Mouse (Mus musculus) CH12.LX (cell line): ENCODE measurements around the gene Gm49368. TPM values are rescaled to one million over a fixed set of nuclear protein-coding genes. Genes with fewer than 3 reads are reported as not detected.
A peak's percentile ranks its signal among the peaks of the same experiment; 100 is the strongest.
"Not testable (repeated sequence)": the region's sequence is repeated elsewhere in the genome, so short reads cannot be mapped to it uniquely, and the experiment has no call there.

Experiments
- DNase-seq: peaks from one replicate; pipeline ENCODE4 v3.0.0-alpha.2; 2013; ENCODE audit errors: extremely low read depth
- H3K27ac ChIP-seq: 2 replicates; pipeline ENCODE4 v1.5.1; 2012; ENCODE audit warnings: low read depth, mild to moderate bottlenecking, control low read depth, moderate library complexity; ENCODE audit not compliant: insufficient read depth
- H3K27me3 ChIP-seq: replicated peaks from 2 replicates; pipeline ENCODE3; 2012; ENCODE audit warnings: inconsistent platforms
- H3K36me3 ChIP-seq, 2 experiments: replicated peaks in 1 of 2; 2 replicates each; pipeline versions ENCODE3 to v1.6.1; 2012; ENCODE audit warnings: inconsistent platforms in 1 of 2, low read length in 1 of 2, mild to moderate bottlenecking in 1 of 2, mixed read lengths in 1 of 2, moderate library complexity in 1 of 2; ENCODE audit not compliant: control insufficient read depth in 1 of 2, insufficient read depth in 1 of 2
- H3K4me1 ChIP-seq, 2 experiments: 2 replicates each; pipeline ENCODE4 v1.6.1; 2012; ENCODE audit warnings: inconsistent platforms in 1 of 2, moderate library complexity in 1 of 2; ENCODE audit not compliant: insufficient read depth in 2 of 2, control insufficient read depth in 1 of 2
- H3K4me2 ChIP-seq: 2 replicates; pipeline ENCODE4 v1.6.1; 2012; ENCODE audit warnings: low read depth, mild to moderate bottlenecking, control low read depth; ENCODE audit not compliant: poor library complexity, insufficient read depth, severe bottlenecking
- H3K4me3 ChIP-seq, 3 experiments: fragments of 150-350 bp in 1 of 3; sonication (generic) in 1 of 3; replicated peaks in 1 of 3; 2 replicates each; pipeline versions ENCODE3 to v1.5.1; 2011 to 2012; ENCODE audit warnings: low read depth in 2 of 3, low read length in 2 of 3, mild to moderate bottlenecking in 2 of 3, moderate library complexity in 2 of 3, control low read depth in 1 of 3, improper control_type of control experiment in 1 of 3, inconsistent platforms in 1 of 3, mixed read lengths in 1 of 3; ENCODE audit not compliant: poor library complexity in 1 of 3
- H3K79me2 ChIP-seq: replicated peaks from 2 replicates; pipeline ENCODE4 v1.6.1; 2012; ENCODE audit warnings: mild to moderate bottlenecking, moderate library complexity; ENCODE audit not compliant: control insufficient read depth, poor library complexity, insufficient read depth, severe bottlenecking; ENCODE audit errors: extremely low read depth
- H3K9ac ChIP-seq: 2 replicates; pipeline ENCODE4 v1.6.1; 2012; ENCODE audit warnings: low read depth, mild to moderate bottlenecking, control low read depth, moderate library complexity; ENCODE audit not compliant: insufficient read depth
- H3K9me3 ChIP-seq: replicated peaks from 2 replicates; pipeline ENCODE3; 2012; ENCODE audit warnings: low read length, inconsistent platforms, mixed read lengths
- E2F4 ChIP-seq: IDR thresholded peaks from 2 replicates; pipeline ENCODE4 v1.6.1; 2011; ENCODE audit warnings: low read depth, low read length, improper control_type of control experiment; ENCODE audit not compliant: insufficient replicate concordance
- ETS1 ChIP-seq: conservative IDR thresholded peaks from 2 replicates; pipeline ENCODE4 v1.6.1; 2012; ENCODE audit warnings: low read depth, mild to moderate bottlenecking, inconsistent platforms, low read length, improper control_type of control experiment, moderate library complexity
- IRF4 ChIP-seq: IDR thresholded peaks from 2 replicates; pipeline ENCODE4 v1.6.1; 2014; ENCODE audit warnings: low read depth, mild to moderate bottlenecking, inconsistent platforms, low read length, improper control_type of control experiment
- JUND ChIP-seq: conservative IDR thresholded peaks from 2 replicates; pipeline ENCODE4 v1.6.1; 2011; ENCODE audit warnings: low read depth, low read length, improper control_type of control experiment
- MAZ ChIP-seq: IDR thresholded peaks from 2 replicates; pipeline ENCODE4 v1.6.1; 2012; ENCODE audit warnings: low read depth, mild to moderate bottlenecking, inconsistent platforms, low read length, improper control_type of control experiment, moderate library complexity
- NELFE ChIP-seq: IDR thresholded peaks from 2 replicates; pipeline ENCODE4 v1.6.1; 2011; ENCODE audit warnings: low read depth, low read length, improper control_type of control experiment
- POLR2A ChIP-seq: IDR thresholded peaks from 2 replicates; pipeline ENCODE4 v1.6.1; 2011; ENCODE audit warnings: low read depth, mild to moderate bottlenecking, improper control_type of control experiment, low read length
- RCOR1 ChIP-seq: conservative IDR thresholded peaks from 2 replicates; pipeline ENCODE4 v1.6.1; 2012; ENCODE audit warnings: low read depth, mild to moderate bottlenecking, inconsistent platforms, low read length, improper control_type of control experiment
- TCF12 ChIP-seq: IDR thresholded peaks from 2 replicates; pipeline ENCODE4 v1.6.1; 2014; ENCODE audit warnings: low read depth, mild to moderate bottlenecking, inconsistent platforms, low read length, improper control_type of control experiment
- UBTF ChIP-seq: IDR thresholded peaks from 2 replicates; pipeline ENCODE4 v1.6.1; 2012; ENCODE audit warnings: low read depth, mild to moderate bottlenecking, inconsistent platforms, low read length, improper control_type of control experiment, moderate library complexity
- USF1 ChIP-seq: IDR thresholded peaks from 2 replicates; pipeline ENCODE4 v1.6.1; 2014; ENCODE audit warnings: low read depth, mild to moderate bottlenecking, inconsistent platforms, low read length, improper control_type of control experiment
- USF2 ChIP-seq: conservative IDR thresholded peaks from 2 replicates; pipeline ENCODE4 v1.6.1; 2011; ENCODE audit warnings: low read depth, low read length, improper control_type of control experiment
- dilution Hi-C: fragments of 300-500 bp; cut with MboI; formaldehyde crosslinking; loops from 2 replicates; pipeline ENCODE4 v1.14.3; 2020; ENCODE audit warnings: low sequenced_read_pairs; ENCODE audit not compliant: extremely low pct_unique_long_range_greater_than_20kb, extremely low pct_ligation_motif_present
- in situ Hi-C: fragments of 300-500 bp; cut with MboI; formaldehyde crosslinking; loops from 3 replicates; pipeline ENCODE4 v1.14.3; 2019; ENCODE audit warnings: low sequenced_read_pairs, low pct_ligation_motif_present, low pct_unique_long_range_greater_than_20kb, mixed read lengths
- polyA plus RNA-seq: library from polyadenylated mRNA; unstranded; fragments of >175 nt; gene quantifications from 2 replicates; pipeline ENCODE4 v1.2.1, GENCODE M21; 2012; ENCODE audit warnings: low read depth; ENCODE audit not compliant: insufficient read length
- total RNA-seq, 2 experiments: library from RNA; depleted of rRNA; stranded (reverse); fragments of 300-350 nt in 1 of 2; fragments of >200 nt in 1 of 2; gene quantifications; 2 replicates each; pipeline ENCODE4 v1.2.3; 2012 to 2014

Gene Gm49368
- total RNA-seq (2012; rRNA removed) (not detected in 2 replicates), total RNA-seq (2014; rRNA removed) (not detected in 2 replicates), polyA plus RNA-seq (not detected in 2 replicates)

DNA sequence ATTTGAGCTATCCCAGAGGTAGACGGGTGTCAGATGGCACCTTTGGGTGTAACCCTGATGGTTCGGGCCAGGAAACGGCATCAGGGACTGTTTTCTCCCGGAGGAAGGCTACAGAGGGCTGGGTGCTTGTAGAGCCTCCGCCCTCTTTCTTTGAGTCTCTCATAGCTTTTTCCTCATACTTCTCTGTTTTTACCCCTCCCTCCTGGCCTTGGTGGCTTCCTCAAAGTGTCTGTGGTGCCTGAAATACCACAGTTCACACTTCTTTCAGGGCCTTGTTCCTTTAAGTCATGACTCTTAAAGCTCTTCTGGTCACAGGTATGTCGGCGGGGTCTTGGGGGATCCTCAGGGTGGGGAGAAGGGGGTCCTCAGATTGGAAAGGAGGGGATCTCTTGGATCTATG is at the start of gene Gm49368, which contains the start of gene Itgam:
Gene Gm49368 (plus strand): TSS at position 228 of the 400 bp plus-strand sequence.
Gene Itgam (plus strand): TSS at position 185 of the 400 bp plus-strand sequence.
- Histone ChIP-seq H3K4me3 (no peak within 1 kb of the TSS), H3K4me1 (peaks cover 8 to 39% of the 10 kb centered on the region in 2 experiments), H3K79me2 (no peaks in the 10 kb centered on the region), H3K36me3 (no peaks in the 10 kb centered on the region), H3K4me2 (0 out of 2 replicates have a peak within 1 kb of the TSS, but pooled peaks have one; percentile 44), H3K27me3 (peaks cover 5% of the 10 kb centered on the region), H3K9ac (no peak within 1 kb of the TSS), H3K9me3 (peaks cover 1% of the 10 kb centered on the region), H3K27ac (no peak within 1 kb of the TSS)
- dilution Hi-C loops: no loop called here
- DNase-seq: no peak
- in situ Hi-C loops: no loop called here
- TF ChIP-seq JUND (no peak), ETS1 (no peak), RCOR1 (no peak), IRF4 (no peak), USF1 (no peak), UBTF (no peak), TCF12 (no peak), E2F4 (no peak)
- TF ChIP-seq, all 38 proteins: peak for 0

DNA sequence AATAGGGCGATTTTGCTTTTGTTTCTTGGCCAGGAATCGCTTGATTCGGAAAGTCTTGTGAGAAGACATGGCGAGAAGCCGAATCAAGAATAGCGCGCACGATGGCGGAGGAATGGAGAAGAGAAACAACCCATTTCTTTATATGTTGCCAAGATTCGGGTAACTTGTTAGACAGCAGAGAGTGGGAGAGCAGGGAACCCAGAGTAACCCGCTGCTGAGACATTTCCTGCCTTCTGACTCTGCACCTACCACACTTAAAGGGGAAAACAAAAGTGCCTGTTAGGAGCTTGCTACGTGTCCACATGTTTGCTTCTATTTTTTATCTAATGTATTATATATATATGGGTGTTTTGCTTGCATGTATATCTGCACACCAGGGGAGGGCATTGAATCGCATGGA is 49.4 kb upstream of the Gm49368 start:
- no peak overlapping the region for H3K9ac ChIP-seq
- H3K27ac ChIP-seq: no peak overlapping the region
- no peaks in the 10 kb centered on the region for H3K4me1 ChIP-seq
- no peak for TF ChIP-seq USF2
- no peak for TF ChIP-seq MAZ
- TF ChIP-seq NELFE: no peak
- no peak for TF ChIP-seq POLR2A
- TF ChIP-seq, all 38 proteins: peak for 0
- Histone ChIP-seq H3K36me3 (no peaks in the 10 kb centered on the region), H3K27me3 (no peaks in the 10 kb centered on the region), H3K9me3 (no peaks in the 10 kb centered on the region), H3K79me2 (no peaks in the 10 kb centered on the region), H3K4me2 (no peak overlapping the region), H3K4me3 (no peak overlapping the region)
- in situ Hi-C loops: no loop called here
- DNase-seq: no peak
- dilution Hi-C loops: no loop called here

DNA sequence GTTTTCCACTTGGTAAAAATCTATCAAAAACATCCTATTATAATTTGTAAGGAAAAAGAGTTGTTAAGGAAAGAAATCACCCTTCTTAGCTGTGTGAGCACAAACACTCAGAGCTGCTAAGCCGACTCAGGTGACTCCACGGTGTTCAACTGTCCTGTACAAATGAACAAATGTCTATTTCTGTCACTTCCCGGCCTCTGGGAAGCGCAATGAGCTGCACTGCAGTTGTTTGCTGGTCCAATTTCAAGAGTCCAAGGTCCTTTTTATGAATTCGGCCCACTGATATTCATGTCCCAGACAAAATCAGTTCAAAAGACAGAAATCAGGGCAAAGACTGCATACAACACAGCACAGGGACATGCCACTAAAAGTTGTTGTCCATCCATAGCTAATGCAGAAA is 46.3 kb upstream of the Gm49368 start:
- H3K27ac ChIP-seq, DNase-seq, H3K4me2 ChIP-seq, H3K27me3 ChIP-seq, dilution Hi-C loops, H3K36me3 ChIP-seq, H3K4me3 ChIP-seq, H3K4me1 ChIP-seq, H3K9me3 ChIP-seq, H3K9ac ChIP-seq, H3K79me2 ChIP-seq, in situ Hi-C loops: not testable (repeated sequence)
